Comparison of ENCODE assay signal across 15 mouse cellular contexts in the genomic region with DNA sequence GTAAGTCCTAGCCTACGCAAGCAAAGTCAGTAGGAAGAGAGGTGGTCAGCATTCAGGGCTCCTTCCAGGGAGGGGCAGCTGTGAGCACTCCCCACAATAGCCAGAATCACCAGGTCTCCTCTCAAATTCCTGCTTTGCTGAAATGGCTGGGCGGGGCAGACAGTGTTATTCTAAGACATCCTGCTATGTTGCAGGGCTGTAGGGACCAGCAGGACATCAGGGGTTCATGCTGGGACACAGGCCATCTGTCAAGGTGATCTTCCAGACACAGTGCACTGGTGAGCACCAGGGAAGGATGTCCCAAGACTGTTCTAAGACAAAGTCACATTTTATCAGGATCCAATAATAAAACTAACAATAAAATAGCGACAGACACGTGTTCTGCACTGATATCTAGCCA.
DNase-seq lines count a peak whose midpoint lies in the region; ATAC-seq and TF ChIP-seq lines count a peak whose summit lies in the region.
"Had no signal": no experiment of that assay in that cellular context is flagged by ENCODE, and none has a peak within 500 bp of the region (broad histone marks: within the 10 kb centered on the region; RNA-seq: fewer than 3 reads in every experiment).

No protein-coding gene starts in this region.

- H3K27me3 ChIP-seq in heart, adult 2 months (ENCODE audit: control insufficient read depth, insufficient read depth, low read length) = no peaks in the 10 kb centered on the region
- H3K27me3 ChIP-seq in heart, embryonic 11.5 days (ENCODE audit: control insufficient read depth, insufficient read depth, low read length) = no peaks in the 10 kb centered on the region
- no peaks in the 10 kb centered on the region for H3K27me3 ChIP-seq in midbrain, embryonic 11.5 days (ENCODE audit: control insufficient read depth, insufficient read depth, low read length)
- no peaks in the 10 kb centered on the region for H3K27me3 ChIP-seq in hindbrain, embryonic 14.5 days (ENCODE audit: control insufficient read depth, insufficient read depth, low read length)
- H3K27me3 ChIP-seq: hindbrain, embryonic 15.5 days had no signal

- peak in 1 of 2 experiments; percentile 58 for DNase-seq in heart, adult 2 months
- DNase-seq in thymus, postnatal 4 days = peak; percentile 23
- DNase-seq in thymus, adult 18-20 months = no peak
- DNase-seq in cerebellum, postnatal 36 days = peak; percentile 49 to 64
- no peak for DNase-seq in midbrain, embryonic 11.5 days (ENCODE audit: low spot score, missing footprints)
- no peak for DNase-seq in hindbrain, embryonic 14.5 days (ENCODE audit: low spot score)
- no peak for DNase-seq in urinary bladder, postnatal 10 days (ENCODE audit: low spot score)
- DNase-seq: liver; lung, adult 18-20 months; midbrain, embryonic 14.5 days had no signal

- no peak overlapping the region for H3K4me2 ChIP-seq in heart, embryonic 11.5 days
- H3K4me2 ChIP-seq in midbrain, embryonic 11.5 days = no peak overlapping the region
- no peak overlapping the region for H3K4me2 ChIP-seq in hindbrain, embryonic 14.5 days (replicated peaks)
- H3K4me2 ChIP-seq: hindbrain, embryonic 15.5 days had no signal

- H3K9ac ChIP-seq in heart, adult 2 months (ENCODE audit: low read depth, low read length) = no peak overlapping the region
- no peak overlapping the region for H3K9ac ChIP-seq in heart, embryonic 11.5 days (ENCODE audit: low read depth, low read length)
- H3K9ac ChIP-seq in midbrain, embryonic 11.5 days (ENCODE audit: low read length) = no peak overlapping the region
- no peak overlapping the region for H3K9ac ChIP-seq in hindbrain, embryonic 14.5 days
- H3K9ac ChIP-seq: hindbrain, embryonic 15.5 days had no signal

- TF ChIP-seq EP300 in heart, adult 2 months (IDR thresholded peaks at IDR 0.05; ENCODE audit: insufficient read depth, low read depth, low read length) = peak; percentile 87

- ATAC-seq in heart, embryonic 11.5 days (replicated peaks; ENCODE audit: insufficient number of reproducible peaks, low FRiP score, low TSS enrichment) = no peak
- no peak for ATAC-seq in midbrain, embryonic 11.5 days (ENCODE audit: low FRiP score)
- ATAC-seq in hindbrain, embryonic 14.5 days (ENCODE audit: low FRiP score) = no peak

- 45% methylated on average over 4 of the region's 4 CpGs for WGBS in heart, adult 2 months
- 55% methylated on average over 4 of the region's 4 CpGs for WGBS in heart, embryonic 11.5 days (ENCODE audit: insufficient replicate concordance)
- WGBS in midbrain, embryonic 11.5 days = 79% methylated on average over 4 of the region's 4 CpGs
- 68% methylated on average over 4 of the region's 4 CpGs for WGBS in hindbrain, embryonic 14.5 days

- intact Hi-C loops in heart, adult 2 months (cut with DNase I) = loop anchor here (2.0 kb wide), 1 partner anchor 18 kb away; no protein-coding TSS in a partner anchor

- H3K4me1 ChIP-seq in heart, adult 2 months (ENCODE audit: control insufficient read depth, insufficient read depth, low read length) = peaks cover 18% of the 10 kb centered on the region
- H3K4me1 ChIP-seq in heart, embryonic 11.5 days (ENCODE audit: control insufficient read depth, insufficient read depth, low read length) = peaks cover 47% of the 10 kb centered on the region
- H3K4me1 ChIP-seq in midbrain, embryonic 11.5 days (ENCODE audit: control insufficient read depth, insufficient read depth, low read length) = no peaks in the 10 kb centered on the region; the same call in 1 of the 2 replicates
- H3K4me1 ChIP-seq in hindbrain, embryonic 14.5 days (replicated peaks; ENCODE audit: control insufficient read depth, insufficient read depth, low read length) = peaks cover 24% of the 10 kb centered on the region

- H3K79me2 ChIP-seq in heart, adult 2 months (replicated peaks; ENCODE audit: control insufficient read depth, insufficient read depth, low read length) = no peaks in the 10 kb centered on the region

- H3K36me3 ChIP-seq in heart, adult 2 months (ENCODE audit: control insufficient read depth, insufficient read depth, low read length) = peaks cover 9% of the 10 kb centered on the region
- H3K36me3 ChIP-seq in heart, embryonic 11.5 days (ENCODE audit: control insufficient read depth, insufficient read depth, low read length) = peaks cover 11% of the 10 kb centered on the region
- peaks cover 11% of the 10 kb centered on the region for H3K36me3 ChIP-seq in midbrain, embryonic 11.5 days (ENCODE audit: control insufficient read depth, insufficient read depth, low read length)
- H3K36me3 ChIP-seq in hindbrain, embryonic 14.5 days (replicated peaks; ENCODE audit: control insufficient read depth, insufficient read depth) = peaks cover 64% of the 10 kb centered on the region
- H3K36me3 ChIP-seq: G1E had no signal

- no peak overlapping the region for H3K4me3 ChIP-seq in heart, adult 2 months
- H3K4me3 ChIP-seq in heart, embryonic 11.5 days (ENCODE audit: low read depth, low read length) = no peak overlapping the region
- H3K4me3 ChIP-seq in midbrain, embryonic 11.5 days (ENCODE audit: low read depth, low read length) = no peak overlapping the region
- H3K4me3 ChIP-seq in hindbrain, embryonic 14.5 days (replicated peaks; ENCODE audit: low read length) = no peak overlapping the region
- H3K4me3 ChIP-seq: hindbrain, embryonic 15.5 days had no signal

- peak overlapping the region; percentile 65 for H3K27ac ChIP-seq in heart, adult 2 months
- H3K27ac ChIP-seq in heart, embryonic 11.5 days (ENCODE audit: low read depth, low read length) = no peak overlapping the region
- H3K27ac ChIP-seq in midbrain, embryonic 11.5 days (ENCODE audit: low read depth, low read length) = no peak overlapping the region
- no peak overlapping the region for H3K27ac ChIP-seq in hindbrain, embryonic 14.5 days
- H3K27ac ChIP-seq: kidney, postnatal 0 days; macrophage had no signal

- TF ChIP-seq POLR2A in heart, adult 2 months (IDR thresholded peaks at IDR 0.05; ENCODE audit: insufficient read depth, low read depth, low read length) = no peak

- no peaks in the 10 kb centered on the region for H3K9me3 ChIP-seq in heart, embryonic 11.5 days (replicated peaks; ENCODE audit: control insufficient read depth, low read length)
- H3K9me3 ChIP-seq in midbrain, embryonic 11.5 days (ENCODE audit: control insufficient read depth, low read length) = no peaks in the 10 kb centered on the region
- no peaks in the 10 kb centered on the region for H3K9me3 ChIP-seq in hindbrain, embryonic 14.5 days (ENCODE audit: control insufficient read depth, low read length)
- H3K9me3 ChIP-seq: hindbrain, embryonic 15.5 days had no signal

- TF ChIP-seq CTCF in heart, adult 2 months (IDR thresholded peaks at IDR 0.05) = no peak

Comparison
In these comparisons a context has a peak if more than half of its experiments do, and no peak if none do; other contexts are left out.
1. DNase-seq: peak in thymus, postnatal 4 days (single experiment) and cerebellum, postnatal 36 days (2 of 2); none in thymus, adult 18-20 months (0 of 2), midbrain, embryonic 11.5 days (single experiment), hindbrain, embryonic 14.5 days (single experiment) and urinary bladder, postnatal 10 days (single experiment).